Mouse (Mus musculus) left cerebral cortex, postnatal 14 days (tissue): ENCODE results near the gene A830031A19Rik. TPM values are rescaled to one million over a fixed set of nuclear protein-coding genes. Genes with fewer than 3 reads are reported as not detected.

ENCODE experiments used
- DNase-seq, 2 experiments: peaks; one replicate each; pipeline ENCODE4 v3.0.0; 2021 to 2022; ENCODE audit warnings: low spot score in 2 of 2, mixed read lengths in 1 of 2
- intact Hi-C: fragments of 180-260 bp; cut with DNase I; formaldehyde crosslinking; loops from one replicate; pipeline ENCODE4 v1.15.1; 2025
- microRNA-seq, 2 experiments: library from miRNA; unstranded; fragments of <30 nt; microRNA quantifications; one replicate each; pipeline ENCODE4 v1.2.0; 2022
- total RNA-seq, 2 experiments: library from RNA; stranded (reverse); gene quantifications; 2 replicates each; pipeline ENCODE4 v1.2.3; 2021

The A830031A19Rik gene
- total RNA-seq, 2 experiments from 2014 or later: 0.66 to 1.1 TPM

DNA sequence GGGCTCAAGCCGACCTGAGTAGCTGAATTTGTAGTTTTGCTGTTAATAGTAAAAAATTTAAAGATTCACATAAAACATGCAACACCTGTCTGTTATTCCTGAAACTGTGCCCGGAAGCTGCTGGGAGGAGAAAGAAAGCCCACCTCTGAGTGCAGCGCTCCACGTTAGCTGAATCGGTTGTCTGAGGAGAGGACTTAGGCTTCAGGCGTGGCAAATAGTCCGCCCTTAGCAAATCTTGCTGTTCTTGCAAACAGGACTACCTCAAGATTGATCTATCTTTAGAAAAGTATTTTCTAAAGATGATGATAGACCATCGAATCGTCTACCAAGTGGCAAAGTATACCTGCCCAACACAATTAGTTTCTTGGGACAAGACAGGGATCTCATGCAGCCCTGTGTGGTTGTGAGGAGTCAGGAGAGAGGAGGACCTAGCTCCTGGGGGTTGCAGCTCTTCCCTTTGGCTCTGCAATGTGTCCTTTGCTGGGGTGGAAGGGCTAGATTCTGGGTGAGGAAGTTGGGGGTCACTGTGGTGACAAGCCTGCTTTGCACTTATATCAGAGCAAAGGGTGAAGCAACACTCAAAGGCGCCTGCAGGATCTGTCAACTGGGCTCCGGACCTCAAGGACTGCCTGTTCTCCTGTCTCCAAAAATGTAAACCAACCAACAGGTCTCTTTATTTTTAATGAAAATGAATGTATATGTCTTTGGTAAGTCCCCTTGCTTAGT is 24.7 kb downstream of the A830031A19Rik start:
- DNase-seq: no peak
- intact Hi-C loops: loop anchor here (10.0 kb wide), 1 partner anchor 1255 kb away; no protein-coding TSS in a partner anchor

DNA sequence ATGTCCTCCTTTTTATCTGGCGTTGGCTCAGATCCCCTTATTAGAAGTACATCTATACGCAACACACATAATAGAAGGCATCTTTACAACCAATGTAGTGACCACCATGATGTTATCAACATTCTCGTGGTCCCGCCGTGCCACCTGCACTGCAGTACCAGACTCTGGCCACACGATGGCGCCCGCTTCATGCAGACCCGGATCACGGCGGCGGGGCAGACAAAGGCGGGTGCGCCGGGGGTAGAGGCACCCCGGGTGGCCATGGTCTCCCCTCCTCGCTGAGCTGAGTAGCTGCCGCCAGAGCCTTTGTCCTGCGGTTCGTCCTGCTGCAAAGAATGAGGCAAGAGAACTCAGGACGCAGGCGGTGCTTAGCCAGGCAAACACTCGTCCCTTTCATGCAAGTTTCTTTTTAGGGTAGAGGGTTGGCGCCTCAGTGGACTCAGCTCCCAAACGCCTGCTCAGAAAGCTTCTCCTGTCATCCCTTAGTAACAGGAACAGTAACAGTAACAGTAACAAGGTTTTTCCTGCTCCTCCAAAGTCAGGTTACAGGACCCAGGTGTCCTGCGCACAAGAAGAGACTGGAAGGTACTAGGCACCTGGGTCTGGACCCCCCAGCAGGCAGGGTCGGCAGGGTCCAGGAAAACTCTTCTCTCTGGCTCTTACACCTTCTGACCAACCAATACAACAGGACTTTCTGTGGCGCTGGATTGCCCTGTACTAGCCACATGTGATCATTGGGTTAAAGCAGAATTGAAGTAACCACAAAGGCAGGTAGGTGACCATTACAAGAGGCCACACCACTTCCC is 25.4 kb downstream of the A830031A19Rik start:
- peak; percentile 83 to 85 for DNase-seq
- intact Hi-C loops: loop anchor here (10.0 kb wide), 1 partner anchor 1255 kb away; no protein-coding TSS in a partner anchor

DNA sequence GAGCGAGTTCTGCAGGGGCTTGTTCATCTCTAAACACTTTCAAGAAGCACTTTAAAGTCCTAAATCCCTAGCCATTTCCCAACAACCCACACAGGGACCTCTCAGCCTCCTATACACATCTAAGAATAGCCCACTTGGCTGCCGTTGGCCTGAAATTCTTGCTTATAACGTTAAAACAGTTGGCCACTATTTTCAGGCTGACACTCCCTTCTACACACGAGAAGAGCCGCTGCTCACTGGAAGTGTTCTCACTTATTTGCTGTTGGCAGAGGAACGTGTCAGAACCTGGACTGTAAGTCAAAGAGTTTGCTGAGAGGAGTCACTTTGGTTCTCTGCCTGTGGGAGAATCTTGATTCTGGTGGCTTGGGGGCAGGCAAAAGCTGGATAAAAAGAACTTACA is 30.8 kb downstream of the A830031A19Rik start:
- DNase-seq: peak; percentile 47 to 72
- intact Hi-C loops: no loop called here

DNA sequence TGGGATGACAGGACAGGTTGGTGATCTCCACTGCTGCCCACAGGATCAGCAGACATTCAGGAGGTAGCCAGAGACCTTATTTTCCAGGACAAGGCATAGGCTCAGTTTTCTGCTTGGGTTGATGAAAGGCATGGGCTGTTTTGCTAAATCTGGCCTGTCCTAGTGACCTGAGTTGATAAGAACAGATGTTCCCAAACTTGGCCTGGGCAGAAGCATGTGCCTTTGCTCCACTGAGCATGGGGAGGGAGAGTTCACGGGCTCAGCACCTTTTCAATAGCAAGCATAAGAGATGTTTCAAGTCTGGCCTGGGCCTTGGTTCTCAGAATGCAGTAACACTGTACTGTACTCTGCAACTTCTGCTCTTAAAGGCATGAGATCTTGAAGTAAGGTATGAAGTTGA is 54.1 kb downstream of the A830031A19Rik start:
- no peak for DNase-seq
- intact Hi-C loops: no loop called here

DNA sequence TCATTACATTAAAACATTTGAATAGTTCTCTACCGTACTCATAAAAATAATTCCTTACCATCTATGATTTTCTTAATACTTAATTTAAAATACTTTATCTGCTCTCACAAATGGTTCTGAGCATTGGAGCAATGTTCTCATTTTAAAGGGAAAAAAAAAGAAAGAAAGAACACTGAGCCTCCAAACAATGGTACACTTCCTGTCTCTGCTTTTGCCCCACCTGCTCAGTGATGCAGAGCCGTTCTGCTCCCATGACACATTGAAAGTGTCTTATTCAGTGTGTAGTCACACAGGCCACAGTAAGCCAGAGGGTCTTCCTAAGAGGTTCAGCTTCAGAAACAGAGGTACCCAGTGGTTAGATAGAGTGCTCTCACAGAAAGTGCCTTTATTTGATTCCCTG is 56.1 kb downstream of the A830031A19Rik start:
- DNase-seq: no peak
- intact Hi-C loops: no loop called here

DNA sequence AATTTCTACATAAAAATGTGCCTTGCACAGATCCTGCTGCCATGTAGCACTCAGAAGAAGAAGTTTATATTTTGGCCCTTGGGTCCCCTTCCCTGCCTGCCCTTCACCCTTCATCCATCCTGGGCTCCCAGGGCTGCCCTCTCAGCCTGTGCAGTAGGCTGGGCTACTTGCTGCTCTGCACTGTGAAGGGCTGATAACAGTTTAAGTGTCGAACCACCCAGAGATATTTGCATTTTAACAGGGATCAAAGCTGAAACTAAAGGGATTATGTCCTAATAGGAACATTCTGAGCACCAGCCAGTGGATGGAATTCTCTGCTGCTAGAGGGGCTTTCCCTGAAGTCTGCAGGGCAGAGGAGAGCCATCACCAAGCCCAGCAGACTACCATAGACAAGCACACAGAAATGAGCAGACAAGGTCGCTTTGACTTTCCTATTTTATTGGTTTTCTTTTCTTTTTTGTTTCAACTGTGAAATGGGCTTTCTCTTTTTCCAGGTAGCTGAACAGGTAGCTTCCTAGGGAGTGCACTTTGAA is 58.1 kb downstream of the A830031A19Rik start:
- no peak for DNase-seq
- intact Hi-C loops: no loop called here

DNA sequence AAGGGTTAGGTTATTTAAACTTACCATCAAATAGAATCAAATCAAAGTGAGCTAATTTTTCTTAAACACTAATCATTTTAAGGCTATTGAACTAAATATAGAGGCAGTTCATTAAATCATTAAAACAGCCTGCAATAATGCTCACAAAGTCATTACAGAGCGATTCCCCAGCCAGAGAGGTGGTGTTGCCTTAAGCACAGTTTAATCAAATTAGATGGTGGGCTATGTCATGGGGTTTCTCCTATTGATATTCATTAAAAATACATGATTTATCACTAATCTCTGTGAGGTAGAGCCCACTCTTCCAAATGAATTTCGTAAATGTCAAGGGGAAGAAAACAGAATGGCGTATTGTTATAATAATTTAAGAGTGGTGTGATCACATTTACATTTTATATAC is 58.8 kb downstream of the A830031A19Rik start:
- intact Hi-C loops: no loop called here
- no peak for DNase-seq

DNA sequence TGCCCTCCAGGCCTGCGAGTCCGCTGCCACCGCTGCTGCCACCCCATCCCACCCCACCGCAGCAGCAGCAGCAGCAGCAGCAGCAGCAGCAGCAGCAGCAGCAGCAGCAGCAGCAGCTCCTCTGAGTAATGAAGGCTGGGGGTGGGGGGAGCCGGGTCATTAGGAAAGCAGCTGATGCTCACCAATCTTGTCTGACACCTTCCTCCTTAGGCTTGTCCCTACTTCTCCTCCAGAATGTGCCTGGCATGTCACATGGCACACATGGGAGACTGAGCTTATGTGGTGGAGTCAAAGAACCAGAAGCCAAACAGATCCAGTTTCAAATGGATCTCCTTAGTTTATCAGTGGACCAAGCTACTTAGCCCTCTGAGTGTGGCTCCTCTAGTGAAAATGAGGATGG is 60.2 kb downstream of the A830031A19Rik start:
- intact Hi-C loops: no loop called here
- DNase-seq: no peak

DNA sequence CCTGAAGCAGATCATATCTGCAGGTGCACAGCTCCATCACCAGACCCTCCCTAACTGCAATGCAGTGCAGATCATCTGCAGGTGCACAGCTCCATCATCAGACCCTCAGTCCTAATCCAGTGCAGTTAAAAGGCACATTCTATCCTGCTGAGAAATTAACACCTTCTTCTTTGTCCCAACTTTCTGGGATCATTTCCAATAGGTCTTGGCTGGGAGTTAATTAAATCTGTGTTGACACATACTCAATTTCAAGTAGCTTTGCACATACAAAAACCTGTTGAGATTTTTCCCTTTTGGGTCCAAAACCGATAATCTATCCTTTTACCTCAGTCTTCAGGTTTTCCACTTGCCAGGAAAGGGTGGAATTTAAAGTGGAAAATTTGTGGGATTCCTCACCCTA is 62.6 kb downstream of the A830031A19Rik start:
- DNase-seq: no peak
- intact Hi-C loops: no loop called here

DNA sequence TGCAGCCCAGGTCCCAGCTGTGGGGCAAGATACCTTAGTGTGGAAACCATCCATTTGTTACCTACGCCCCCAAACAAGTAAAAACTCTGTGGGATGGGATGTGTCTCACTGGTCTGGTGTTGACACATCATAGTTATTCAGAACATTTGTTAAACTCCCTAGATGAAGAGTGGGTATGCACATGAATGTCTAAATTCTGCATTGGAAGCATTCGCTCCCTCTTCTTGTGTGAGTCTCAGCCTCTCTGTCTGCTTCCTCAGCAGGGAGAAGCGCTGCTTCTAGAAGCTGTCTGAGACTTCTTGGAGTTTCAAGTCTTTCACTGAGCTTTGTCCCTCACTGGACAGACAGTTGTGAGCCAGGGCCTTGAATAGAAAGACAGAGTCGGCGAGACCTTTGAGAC is 65.9 kb downstream of the A830031A19Rik start:
- no peak for DNase-seq
- intact Hi-C loops: no loop called here

DNA sequence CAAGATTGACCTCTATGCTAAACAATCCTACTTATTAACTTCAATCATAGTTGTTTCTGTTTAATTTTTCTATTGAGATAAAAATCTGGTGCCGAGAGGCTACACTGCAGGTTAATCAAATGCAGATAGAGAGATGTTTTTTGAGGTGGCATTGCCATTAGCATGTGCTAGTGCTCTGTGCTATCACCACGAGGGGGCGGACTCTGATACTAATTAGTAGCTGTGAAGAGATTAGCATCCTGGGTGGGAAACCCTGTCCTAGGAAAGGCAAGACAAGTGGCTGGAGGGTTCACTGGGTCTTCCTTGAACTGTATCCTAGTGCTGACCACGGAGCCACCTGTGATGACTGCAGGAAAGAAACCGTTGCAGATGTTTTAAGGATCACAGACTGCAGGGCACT is 66.6 kb downstream of the A830031A19Rik start:
- intact Hi-C loops: no loop called here
- DNase-seq: peak; percentile 39 to 48

DNA sequence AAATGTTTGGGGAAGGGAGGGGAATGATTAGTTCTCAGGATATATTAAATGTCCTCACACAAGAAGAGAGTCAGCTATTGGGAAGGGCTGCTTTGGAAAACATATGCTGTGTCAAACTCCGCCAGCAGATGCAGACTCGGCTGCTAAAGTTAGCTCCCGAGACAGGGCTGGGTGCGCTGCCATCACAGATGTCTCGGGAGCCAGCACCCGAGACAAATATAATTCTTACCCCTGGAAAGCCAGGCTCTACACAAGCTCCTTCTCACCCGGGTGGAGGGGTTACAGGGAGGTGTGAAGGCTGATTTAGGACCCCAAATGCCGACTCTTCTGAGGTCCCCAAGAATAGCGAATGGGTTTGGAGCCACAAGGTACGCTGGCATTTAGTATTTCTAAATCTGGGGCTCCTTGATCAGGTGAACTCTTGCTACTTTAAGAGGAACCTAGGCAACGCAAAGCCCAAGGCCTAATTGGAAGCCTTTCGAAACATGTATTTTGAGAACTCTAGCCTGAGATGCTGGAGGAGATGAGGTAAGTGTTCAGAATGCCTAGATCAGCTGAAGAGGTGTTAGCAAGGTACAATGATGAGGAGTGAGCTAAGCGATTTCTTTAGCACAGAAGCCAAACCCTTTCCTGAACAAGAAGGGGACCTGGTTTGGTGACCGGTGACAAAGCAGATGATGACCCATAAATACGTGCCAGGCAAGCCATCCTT is 69.3 kb downstream of the A830031A19Rik start:
- peak; percentile 71 to 82 for DNase-seq
- intact Hi-C loops: no loop called here

DNA sequence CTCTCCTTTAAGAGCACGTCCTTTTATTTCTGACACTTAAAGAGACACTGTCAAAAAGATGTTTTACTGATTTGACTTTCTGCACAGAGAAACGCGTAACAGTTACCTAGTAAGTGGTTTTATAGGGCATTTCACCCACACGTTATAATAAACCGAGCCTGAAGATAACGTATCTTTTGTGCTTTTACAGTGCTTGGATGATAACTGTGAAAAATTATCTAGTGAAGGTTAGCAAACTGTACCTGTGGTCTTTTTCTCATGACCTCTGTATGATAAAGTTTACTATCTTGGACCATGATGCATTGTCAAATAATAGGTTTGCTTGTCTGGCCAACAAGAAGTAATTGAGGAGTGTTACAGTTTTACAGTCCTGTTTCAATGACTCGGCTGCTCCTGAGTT is 74.2 kb downstream of the A830031A19Rik start:
- DNase-seq: no peak
- intact Hi-C loops: no loop called here

Small RNAs within 50 kb of the gene (microRNA-seq; reads per million reads assigned to microRNA genes)
- gene Gm44381: 0 reads per million in 2 experiments

Other genes starting within 250 kb of the A830031A19Rik start
- 10 to 100 TPM; 19.1 to 19.2 TPM for gene Papolg, start 179.8 kb downstream of the A830031A19Rik start, total RNA-seq
- gene Bcl11a, start 3.0 kb upstream of the A830031A19Rik start, total RNA-seq: 100 to 1,000 TPM; 114 to 125 TPM